ENCODE assay signal across 7 mouse cellular contexts in genomic region chr15:25117980-25118379, GRCm38 (mm10).
DNase-seq lines count a peak whose midpoint lies in the region; ATAC-seq lines count a peak whose summit lies in the region.

No protein-coding gene starts in this region.

- no peak overlapping the region for H3K4me2 ChIP-seq in liver, embryonic 12.5 days
- H3K4me2 ChIP-seq in midbrain, embryonic 13.5 days (replicated peaks): no peak overlapping the region

- no peak overlapping the region for H3K9ac ChIP-seq in liver, embryonic 12.5 days
- H3K9ac ChIP-seq in midbrain, embryonic 13.5 days (replicated peaks): no peak overlapping the region

- DNase-seq in liver (peak; percentile 37), ES-CJ7 (ENCODE audit: low read depth, low spot score) (peak; percentile 65), ZHBTc4 (ENCODE audit: low read depth, low spot score) (peak; percentile 69)
- DNase-seq in limb, embryonic 10.5 days (ENCODE audit: low spot score): peak; percentile 77
- no peak for DNase-seq in right cerebral cortex, adult 2 months (ENCODE audit: low spot score in 2 of 2)

- ATAC-seq in liver, embryonic 12.5 days: no peak
- no peak for ATAC-seq in midbrain, embryonic 13.5 days

- H3K4me3 ChIP-seq in liver, embryonic 12.5 days: no peak overlapping the region
- H3K4me3 ChIP-seq in limb, embryonic 10.5 days: no peak overlapping the region
- H3K4me3 ChIP-seq in midbrain, embryonic 13.5 days (replicated peaks): no peak overlapping the region

- H3K27ac ChIP-seq in liver, embryonic 12.5 days: no peak overlapping the region
- H3K27ac ChIP-seq in limb, embryonic 10.5 days: no peak overlapping the region
- H3K27ac ChIP-seq in midbrain, embryonic 13.5 days: no peak overlapping the region

- H3K4me1 ChIP-seq in liver, embryonic 12.5 days: no peaks in the 10 kb centered on the region
- H3K4me1 ChIP-seq in limb, embryonic 10.5 days: no peaks in the 10 kb centered on the region
- no peaks in the 10 kb centered on the region for H3K4me1 ChIP-seq in midbrain, embryonic 13.5 days (replicated peaks)

- H3K27me3 ChIP-seq in liver, embryonic 12.5 days (replicated peaks): no peaks in the 10 kb centered on the region
- H3K27me3 ChIP-seq in limb, embryonic 10.5 days (ENCODE audit: low read depth, poor library complexity, severe bottlenecking): no peaks in the 10 kb centered on the region
- no peaks in the 10 kb centered on the region for H3K27me3 ChIP-seq in midbrain, embryonic 13.5 days

- no peaks in the 10 kb centered on the region for H3K9me3 ChIP-seq in liver, embryonic 12.5 days (replicated peaks)
- H3K9me3 ChIP-seq in limb, embryonic 10.5 days (replicated peaks): no peaks in the 10 kb centered on the region
- H3K9me3 ChIP-seq in midbrain, embryonic 13.5 days: no peaks in the 10 kb centered on the region

- no peaks in the 10 kb centered on the region for H3K36me3 ChIP-seq in liver, embryonic 12.5 days
- no peaks in the 10 kb centered on the region for H3K36me3 ChIP-seq in limb, embryonic 10.5 days
- H3K36me3 ChIP-seq in midbrain, embryonic 13.5 days: no peaks in the 10 kb centered on the region

- WGBS in liver, embryonic 12.5 days (ENCODE audit: insufficient replicate concordance): 49% methylated on average over 3 of the region's 3 CpGs
- WGBS in limb, embryonic 10.5 days: 49% methylated on average over 3 of the region's 3 CpGs
- WGBS in midbrain, embryonic 13.5 days: 49% methylated on average over 3 of the region's 3 CpGs

Comparison
In these comparisons a context has a peak if more than half of its experiments do, and no peak if none do; other contexts are left out.
1. DNase-seq: peak in liver (single experiment), ES-CJ7 (single experiment), ZHBTc4 (single experiment) and limb, embryonic 10.5 days (single experiment); none in right cerebral cortex, adult 2 months (0 of 2).